Mouse (Mus musculus) bone marrow macrophage, adult 2 months (primary cell): ENCODE results near the gene Gm13101.
"Not testable (repeated sequence)": the region's sequence is repeated elsewhere in the genome, so short reads cannot be mapped to it uniquely, and the experiment has no call there.

Experiments used
- CTCF ChIP-seq: IDR thresholded peaks from 2 replicates; pipeline ENCODE4 v1.5.1; 2012; ENCODE audit warnings: low read depth, mild to moderate bottlenecking, low read length, moderate library complexity
- POLR2A ChIP-seq: IDR thresholded peaks from 2 replicates; pipeline ENCODE4 v1.6.1; 2012; ENCODE audit warnings: mild to moderate bottlenecking, low read depth, low read length, borderline replicate concordance

- TF ChIP-seq CTCF, POLR2A: not testable (repeated sequence)
Measured at GRCm38 (mm10) chr4:143950916-143951315, 15.8 kb downstream of the Gm13101 start, which contains the start of gene Pramef25.
